Mouse (Mus musculus): ENCODE data around the gene Gm3409.

GRCm38 (mm10) chr5:146586357-146587070 is 49.1 kb downstream of the Gm3409 start:
- TF ChIP-seq EP300 (IDR thresholded peaks at IDR 0.05; ENCODE audit: low read depth) (no peak), CTCF (IDR thresholded peaks at IDR 0.05; ENCODE audit: low read depth) (no peak)
